Mouse (Mus musculus): ENCODE results near the gene Lancl3. TPM values are rescaled to one million over a fixed set of nuclear protein-coding genes. Genes with fewer than 3 reads are reported as not detected.
"Not testable (repeated sequence)": the region's sequence is repeated elsewhere in the genome, so short reads cannot be mapped to it uniquely, and the experiment has no call there.

Gene Lancl3
- polyA plus RNA-seq, 1 experiment from 2014 or later, result 5.2 TPM

DNA sequence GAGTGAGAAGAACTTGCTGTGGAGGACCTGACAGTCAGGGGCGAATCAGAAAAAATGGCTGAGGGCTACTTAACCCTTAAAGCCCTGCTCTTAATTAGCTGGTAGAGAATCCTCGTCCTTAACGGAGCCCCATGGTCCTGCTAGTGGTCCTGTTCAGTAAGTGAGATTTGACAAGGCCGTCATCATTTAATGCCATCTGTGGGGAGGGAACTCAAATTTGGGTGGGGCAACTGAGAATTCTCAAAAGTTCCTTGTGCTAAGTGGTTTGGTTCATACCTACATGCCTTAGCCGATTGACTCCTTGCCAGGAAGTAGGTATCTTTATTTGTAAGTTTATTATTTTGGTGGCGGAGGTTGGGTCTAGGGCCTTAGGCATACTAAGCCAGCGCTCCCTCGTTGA is 74.6 kb downstream of the Lancl3 start:
- ATAC-seq, result no peak
- WGBS, result 85% methylated on average over 8 of the region's 8 CpGs

DNA sequence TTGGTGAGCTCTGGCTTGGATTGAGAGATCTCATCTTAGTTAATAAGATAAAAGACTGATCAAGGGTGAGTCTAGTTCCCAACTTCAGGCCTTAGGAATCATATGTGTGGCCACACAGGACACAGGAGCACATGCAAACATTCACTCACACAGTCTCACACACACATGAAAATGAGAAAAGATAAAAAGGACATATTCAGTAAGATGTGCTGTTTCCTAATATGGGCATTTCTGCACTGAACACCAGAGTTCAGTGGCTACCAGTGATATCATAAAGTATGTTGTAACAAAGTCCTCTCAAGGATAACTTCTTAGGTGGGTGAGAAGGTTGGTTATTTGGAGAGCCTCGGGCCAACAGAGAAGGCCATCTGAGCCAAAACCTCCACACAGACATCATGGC is 83.8 kb downstream of the Lancl3 start, which contains the start of gene H2al1m:
TSS of gene H2al1m (plus strand) at position 301 of the 400 bp plus-strand sequence.
- not testable (repeated sequence) for H3K27me3 ChIP-seq (replicated peaks; ENCODE audit: control insufficient read depth, insufficient read depth, low read length); H3K4me2 ChIP-seq (ENCODE audit: low read length); ATAC-seq; H3K9ac ChIP-seq (ENCODE audit: low read depth, low read length); H3K4me1 ChIP-seq (ENCODE audit: control insufficient read depth, insufficient read depth, low read depth, low read length); H3K36me3 ChIP-seq (ENCODE audit: control insufficient read depth, insufficient read depth, low read length); H3K4me3 ChIP-seq (ENCODE audit: low read length); H3K27ac ChIP-seq (ENCODE audit: low read depth, low read length); H3K9me3 ChIP-seq (ENCODE audit: control insufficient read depth, low read length)
- WGBS, result no CpG with 5 or more reads among the region's 1 CpGs

More for the DNA sequence above, 74.6 kb downstream of the Lancl3 start:
- no peak overlapping the region for H3K27ac ChIP-seq (ENCODE audit: low read depth, low read length)
- no peak overlapping the region for H3K9ac ChIP-seq (ENCODE audit: low read depth, low read length)
- H3K27me3 ChIP-seq (replicated peaks; ENCODE audit: control insufficient read depth, insufficient read depth, low read length), result no peaks in the 10 kb centered on the region
- no peaks in the 10 kb centered on the region for H3K9me3 ChIP-seq (ENCODE audit: control insufficient read depth, low read length)
- no peaks in the 10 kb centered on the region for H3K4me1 ChIP-seq (ENCODE audit: control insufficient read depth, insufficient read depth, low read depth, low read length)
- no peaks in the 10 kb centered on the region for H3K36me3 ChIP-seq (ENCODE audit: control insufficient read depth, insufficient read depth, low read length)
- H3K4me3 ChIP-seq (ENCODE audit: low read length), result no peak overlapping the region
- H3K4me2 ChIP-seq (ENCODE audit: low read length), result no peak overlapping the region

GRCm38 (mm10) chrX:9293140-9293829 is 93.6 kb downstream of the Lancl3 start:
- not testable (repeated sequence) for ATAC-seq; H3K4me2 ChIP-seq (ENCODE audit: low read length)
- WGBS, result 95% methylated on average over 3 of the region's 4 CpGs

GRCm38 (mm10) chrX:9298413-9298864 is 98.7 kb downstream of the Lancl3 start:
- H3K4me2 ChIP-seq (ENCODE audit: low read length), result no peak overlapping the region
- H3K9ac ChIP-seq (ENCODE audit: low read depth, low read length), result no peak overlapping the region
- H3K27ac ChIP-seq (ENCODE audit: low read depth, low read length), result no peak overlapping the region
- no peaks in the 10 kb centered on the region for H3K9me3 ChIP-seq (ENCODE audit: control insufficient read depth, low read length)
- no peaks in the 10 kb centered on the region for H3K4me1 ChIP-seq (ENCODE audit: control insufficient read depth, insufficient read depth, low read depth, low read length)
- H3K36me3 ChIP-seq (ENCODE audit: control insufficient read depth, insufficient read depth, low read length), result no peaks in the 10 kb centered on the region
- H3K27me3 ChIP-seq (replicated peaks; ENCODE audit: control insufficient read depth, insufficient read depth, low read length), result no peaks in the 10 kb centered on the region
- 88% methylated on average over 5 of the region's 5 CpGs for WGBS
- ATAC-seq, result no peak
- H3K4me3 ChIP-seq (ENCODE audit: low read length), result no peak overlapping the region

More at GRCm38 (mm10) chrX:9293140-9293829, 93.6 kb downstream of the Lancl3 start:
- not testable (repeated sequence) for H3K4me1 ChIP-seq (ENCODE audit: control insufficient read depth, insufficient read depth, low read depth, low read length); H3K9ac ChIP-seq (ENCODE audit: low read depth, low read length); H3K4me3 ChIP-seq (ENCODE audit: low read length); H3K36me3 ChIP-seq (ENCODE audit: control insufficient read depth, insufficient read depth, low read length); H3K27me3 ChIP-seq (replicated peaks; ENCODE audit: control insufficient read depth, insufficient read depth, low read length); H3K27ac ChIP-seq (ENCODE audit: low read depth, low read length); H3K9me3 ChIP-seq (ENCODE audit: control insufficient read depth, low read length)

GRCm38 (mm10) chrX:9302791-9303190 is 103.1 kb downstream of the Lancl3 start:
- Histone ChIP-seq H3K36me3 (ENCODE audit: control insufficient read depth, insufficient read depth, low read length) (no peaks in the 10 kb centered on the region), H3K27ac (ENCODE audit: low read depth, low read length) (no peak overlapping the region), H3K27me3 (replicated peaks; ENCODE audit: control insufficient read depth, insufficient read depth, low read length) (no peaks in the 10 kb centered on the region), H3K4me3 (ENCODE audit: low read length) (no peak overlapping the region), H3K4me1 (ENCODE audit: control insufficient read depth, insufficient read depth, low read depth, low read length) (no peaks in the 10 kb centered on the region), H3K4me2 (ENCODE audit: low read length) (no peak overlapping the region), H3K9ac (ENCODE audit: low read depth, low read length) (no peak overlapping the region), H3K9me3 (ENCODE audit: control insufficient read depth, low read length) (no peaks in the 10 kb centered on the region)
- no peak for ATAC-seq
- 82% methylated on average over 5 of the region's 5 CpGs for WGBS

GRCm38 (mm10) chrX:9303455-9303854 is 103.8 kb downstream of the Lancl3 start:
- no peak overlapping the region for H3K9ac ChIP-seq (ENCODE audit: low read depth, low read length)
- no peak overlapping the region for H3K4me3 ChIP-seq (ENCODE audit: low read length)
- H3K36me3 ChIP-seq (ENCODE audit: control insufficient read depth, insufficient read depth, low read length), result no peaks in the 10 kb centered on the region
- no peak for ATAC-seq
- WGBS, result 82% methylated on average over 1 of the region's 1 CpGs
- no peaks in the 10 kb centered on the region for H3K27me3 ChIP-seq (replicated peaks; ENCODE audit: control insufficient read depth, insufficient read depth, low read length)
- H3K4me1 ChIP-seq (ENCODE audit: control insufficient read depth, insufficient read depth, low read depth, low read length), result no peaks in the 10 kb centered on the region
- H3K27ac ChIP-seq (ENCODE audit: low read depth, low read length), result no peak overlapping the region
- H3K4me2 ChIP-seq (ENCODE audit: low read length), result no peak overlapping the region
- no peaks in the 10 kb centered on the region for H3K9me3 ChIP-seq (ENCODE audit: control insufficient read depth, low read length)

GRCm38 (mm10) chrX:9316457-9316856 is 116.8 kb downstream of the Lancl3 start:
- not testable (repeated sequence) for H3K9ac ChIP-seq (ENCODE audit: low read depth, low read length); H3K36me3 ChIP-seq (ENCODE audit: control insufficient read depth, insufficient read depth, low read length); H3K4me3 ChIP-seq (ENCODE audit: low read length); ATAC-seq; H3K9me3 ChIP-seq (ENCODE audit: control insufficient read depth, low read length); H3K4me1 ChIP-seq (ENCODE audit: control insufficient read depth, insufficient read depth, low read depth, low read length); H3K4me2 ChIP-seq (ENCODE audit: low read length); H3K27ac ChIP-seq (ENCODE audit: low read depth, low read length); H3K27me3 ChIP-seq (replicated peaks; ENCODE audit: control insufficient read depth, insufficient read depth, low read length)

Other genes with a start within 250 kb of the Lancl3 start
- not detected in 2 replicates for gene Fthl17b, start 236.9 kb upstream of the Lancl3 start, polyA plus RNA-seq (2015; fragmentation: Nextera tagmentation; extraction: Ambion mirVana)
- not detected in 2 replicates for gene Fthl17c, start 223.3 kb upstream of the Lancl3 start, polyA plus RNA-seq (2015; fragmentation: Nextera tagmentation; extraction: Ambion mirVana)
- not detected in 2 replicates for gene Fthl17d, start 213.1 kb upstream of the Lancl3 start, polyA plus RNA-seq (2015; fragmentation: Nextera tagmentation; extraction: Ambion mirVana)
- gene Fthl17e, start 166.4 kb upstream of the Lancl3 start, polyA plus RNA-seq (2015; fragmentation: Nextera tagmentation; extraction: Ambion mirVana), result not detected in 2 replicates
- not detected in 2 replicates for gene Fthl17f, start 136.9 kb upstream of the Lancl3 start, polyA plus RNA-seq (2015; fragmentation: Nextera tagmentation; extraction: Ambion mirVana)
- gene 4930402K13Rik, start 95.3 kb upstream of the Lancl3 start, polyA plus RNA-seq (2015; fragmentation: Nextera tagmentation; extraction: Ambion mirVana), result not detected in 2 replicates
- not detected in 2 replicates for gene Gm14862, start 57.0 kb downstream of the Lancl3 start, polyA plus RNA-seq (2015; fragmentation: Nextera tagmentation; extraction: Ambion mirVana)
- 5.7 TPM in 2 replicates for gene Xk, start 72.9 kb downstream of the Lancl3 start, polyA plus RNA-seq (2015; fragmentation: Nextera tagmentation; extraction: Ambion mirVana)
- 0.43 TPM in 1 of 2 replicates, not detected in the other for gene H2al1m, start 83.9 kb downstream of the Lancl3 start, polyA plus RNA-seq (2015; fragmentation: Nextera tagmentation; extraction: Ambion mirVana)
- not detected in 2 replicates for gene H2al1k, start 150.7 kb downstream of the Lancl3 start, polyA plus RNA-seq (2015; fragmentation: Nextera tagmentation; extraction: Ambion mirVana)